Mouse (Mus musculus) forebrain, embryonic 14.5 days (tissue): ENCODE measurements around the gene Nr1h4. TPM values are rescaled to one million over a fixed set of nuclear protein-coding genes. Genes with fewer than 3 reads are reported as not detected.

Experiments used
- ATAC-seq: fragments of 200-750 bp; cut with Nextera tagmentation; 2 replicates; pipeline ENCODE4 v1.8.0; 2017; ENCODE audit warnings: mild to moderate bottlenecking, moderate library complexity
- DNase-seq: peaks from one replicate; pipeline ENCODE4 v3.0.0-alpha.2; 2015; ENCODE audit warnings: low spot score
- H3K27ac ChIP-seq: fragments of 300-500 bp; sonication (generic); 2 replicates; pipeline ENCODE4 v1.5.1; 2014; ENCODE audit warnings: low read depth, mild to moderate bottlenecking, control low read depth, low read length, moderate library complexity
- H3K27me3 ChIP-seq: fragments of 300-500 bp; sonication (generic); replicated peaks from 2 replicates; pipeline ENCODE4 v1.6.1; 2014; ENCODE audit warnings: low read length, control low read depth, mixed read lengths; ENCODE audit not compliant: control insufficient read depth, insufficient read depth
- H3K36me3 ChIP-seq: fragments of 300-500 bp; sonication (generic); 2 replicates; pipeline ENCODE4 v1.6.1; 2014; ENCODE audit warnings: low read length, control low read depth; ENCODE audit not compliant: control insufficient read depth, insufficient read depth
- H3K4me1 ChIP-seq: fragments of 300-500 bp; sonication (generic); 2 replicates; pipeline ENCODE4 v1.6.1; 2014; ENCODE audit warnings: antibody characterized with exemption, low read length, control low read depth; ENCODE audit not compliant: control insufficient read depth, insufficient read depth
- H3K4me2 ChIP-seq: fragments of 300-500 bp; sonication (generic); 2 replicates; pipeline ENCODE4 v1.6.1; 2014; ENCODE audit warnings: mild to moderate bottlenecking, control low read depth, low read length
- H3K4me3 ChIP-seq: fragments of 300-500 bp; sonication (generic); 2 replicates; pipeline ENCODE4 v1.5.1; 2014; ENCODE audit warnings: low read depth, low read length, control low read depth
- H3K9ac ChIP-seq: fragments of 300-500 bp; sonication (generic); 2 replicates; pipeline ENCODE4 v1.6.1; 2014; ENCODE audit warnings: mild to moderate bottlenecking, low read length, control low read depth, moderate library complexity
- H3K9me3 ChIP-seq: fragments of 300-500 bp; sonication (generic); replicated peaks from 2 replicates; pipeline ENCODE4 v1.6.1; 2016; ENCODE audit warnings: low read length, control low read depth, mixed read lengths; ENCODE audit not compliant: control insufficient read depth
- whole genome bisulfite sequencing: fragments of 180-500 bp; shearing (Covaris S2); extraction: QIAGEN DNeasy Blood & Tissue Kit; methylation state at CpG from one replicate; pipeline ENCODE4 v1.1.7; 2014; 5-methylcytosine and 5-hydroxymethylcytosine counted together
- polyA plus RNA-seq: library from polyadenylated mRNA; unstranded; fragments of >200 nt; fragmentation: Nextera tagmentation; extraction: Ambion mirVana; gene quantifications from 2 replicates; pipeline ENCODE4 v1.2.1, GENCODE M21; 2014

Gene Nr1h4
- polyA plus RNA-seq, 1 experiment from 2014 or later, result 0.14 TPM

DNA sequence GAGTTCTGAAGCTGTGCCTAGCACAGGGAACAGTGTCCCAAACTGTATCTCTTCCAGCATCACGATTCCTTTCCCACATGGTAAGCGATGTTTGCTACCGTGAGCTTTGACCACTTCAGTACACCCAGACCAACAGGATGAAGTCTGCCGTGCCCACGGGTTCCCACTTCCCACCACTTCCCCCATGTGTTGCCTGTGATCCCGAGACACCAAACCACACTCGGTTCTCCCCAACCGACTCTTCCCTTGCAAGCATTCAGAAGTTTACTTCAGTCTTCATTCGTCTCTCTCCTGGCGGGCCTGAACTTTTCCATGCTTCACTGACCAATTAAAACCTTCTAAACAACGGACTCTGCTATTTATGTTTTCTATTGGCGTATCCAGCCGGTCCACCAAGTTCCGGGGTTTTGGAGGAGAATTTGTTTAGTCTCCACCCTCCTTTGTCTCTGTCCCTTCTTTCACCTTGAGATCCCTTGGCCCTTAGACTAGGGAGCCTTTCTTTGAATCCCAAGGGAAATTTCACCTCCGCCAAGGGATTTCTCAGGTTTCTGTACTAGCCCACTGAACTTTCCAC lies 80.2 kb downstream of the Nr1h4 start:
- WGBS, result 77% methylated on average over 15 of the region's 15 CpGs
- no peak for DNase-seq
- no peak overlapping the region for H3K4me2 ChIP-seq

GRCm38 (mm10) chr10:89450411-89450810 lies 83.0 kb downstream of the Nr1h4 start:
- Histone ChIP-seq H3K27me3 (no peaks in the 10 kb centered on the region), H3K27ac (no peak overlapping the region), H3K9me3 (no peaks in the 10 kb centered on the region), H3K9ac (no peak overlapping the region), H3K4me2 (no peak overlapping the region), H3K4me3 (no peak overlapping the region), H3K4me1 (0 out of 2 replicates have a peak, but pooled peaks cover 3% of the 10 kb centered on the region), H3K36me3 (no peaks in the 10 kb centered on the region)
- DNase-seq (peak; percentile 78), ATAC-seq (peak; percentile 72)
- 45% methylated on average over 10 of the region's 10 CpGs for WGBS

More for the DNA sequence above, 80.2 kb downstream of the Nr1h4 start:
- no peak for ATAC-seq
- Histone ChIP-seq H3K36me3 (no peaks in the 10 kb centered on the region), H3K27ac (no peak overlapping the region), H3K27me3 (no peaks in the 10 kb centered on the region), H3K9ac (no peak overlapping the region), H3K4me3 (no peak overlapping the region), H3K9me3 (no peaks in the 10 kb centered on the region), H3K4me1 (0 out of 2 replicates have a peak, but pooled peaks cover 3% of the 10 kb centered on the region)

DNA sequence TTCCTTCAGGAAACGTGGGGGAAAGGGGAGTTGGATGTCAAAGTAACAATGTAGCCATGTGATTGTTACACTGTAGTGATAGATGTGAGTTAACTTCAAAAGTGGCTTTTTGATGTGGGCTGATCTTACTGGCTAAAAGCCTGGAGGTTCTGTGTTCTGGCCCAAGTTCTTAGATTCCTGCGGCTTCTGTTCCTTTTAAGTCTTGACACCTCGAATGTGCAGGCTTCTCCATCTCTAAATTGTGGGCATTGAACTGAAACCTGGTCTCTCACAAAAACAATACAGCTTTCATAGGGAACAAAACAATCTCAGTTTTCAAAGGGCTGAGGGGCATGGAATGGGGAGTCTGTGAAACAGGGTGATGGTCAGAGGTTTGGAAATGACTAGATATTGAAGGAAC lies 89.0 kb downstream of the Nr1h4 start:
- ATAC-seq, result no peak
- Histone ChIP-seq H3K4me1 (peaks cover 3% of the 10 kb centered on the region; the same call in 1 of the 2 replicates), H3K4me3 (peak overlapping the region; percentile 48), H3K27ac (no peak overlapping the region), H3K27me3 (no peaks in the 10 kb centered on the region), H3K4me2 (peak overlapping the region; percentile 79), H3K9ac (peak overlapping the region; percentile 63; the same call in 1 of the 2 replicates), H3K36me3 (no peaks in the 10 kb centered on the region), H3K9me3 (no peaks in the 10 kb centered on the region)
- 39% methylated on average over 3 of the region's 3 CpGs for WGBS
- DNase-seq, result no peak

DNA sequence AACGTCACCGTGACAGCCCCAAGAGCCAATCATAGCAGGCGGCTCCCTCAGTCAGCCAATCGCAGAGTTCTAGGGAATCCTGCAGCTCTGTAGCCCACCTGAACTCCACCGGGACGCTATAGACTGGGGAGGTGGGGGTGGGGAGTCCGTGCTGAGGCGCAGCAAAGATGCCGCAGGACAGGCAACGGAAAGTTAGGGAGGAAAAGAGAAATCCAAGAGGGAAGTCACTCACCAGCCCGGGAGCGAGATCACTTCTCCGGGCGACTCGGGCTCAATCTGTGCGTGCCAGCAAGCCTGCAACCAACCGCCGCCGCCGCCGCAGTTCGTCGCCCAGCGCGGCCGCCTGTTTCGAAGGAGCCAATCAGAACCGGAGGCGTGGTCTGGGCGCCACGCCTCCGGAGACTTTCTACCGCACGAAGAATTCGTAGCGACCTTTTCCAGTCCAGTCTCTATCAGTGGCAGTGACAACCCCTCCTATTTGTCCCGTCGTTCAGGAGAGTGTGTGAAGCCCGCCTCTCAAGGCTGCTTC lies 89.7 kb downstream of the Nr1h4 start, which contains the start of gene Gas2l3:
Gas2l3 (minus strand) TSS at position 345 of the 529 bp plus-strand sequence.
- peak within 1 kb of the TSS; percentile 63 for H3K9ac ChIP-seq
- H3K36me3 ChIP-seq, result no peaks in the 10 kb centered on the region
- ATAC-seq, result peak; percentile 97
- no peaks in the 10 kb centered on the region for H3K9me3 ChIP-seq
- H3K4me2 ChIP-seq, result peak within 1 kb of the TSS; percentile 79
- 0% methylated on average over 39 of the region's 39 CpGs for WGBS
- H3K27ac ChIP-seq, result no peak within 1 kb of the TSS
- peaks cover 3% of the 10 kb centered on the region; the same call in 1 of the 2 replicates for H3K4me1 ChIP-seq
- no peaks in the 10 kb centered on the region for H3K27me3 ChIP-seq
- DNase-seq, result peak; percentile 94
- peak within 1 kb of the TSS; percentile 48 for H3K4me3 ChIP-seq

GRCm38 (mm10) chr10:89443115-89443622 lies 90.2 kb downstream of the Nr1h4 start:
- ATAC-seq (peak; percentile 21), DNase-seq (peak; percentile 12)
- 0% methylated on average over 17 of the region's 17 CpGs for WGBS
- H3K36me3 ChIP-seq, result no peaks in the 10 kb centered on the region
- H3K27ac ChIP-seq, result no peak overlapping the region
- H3K4me2 ChIP-seq, result peak overlapping the region; percentile 79
- peak overlapping the region; percentile 63 for H3K9ac ChIP-seq
- peaks cover 3% of the 10 kb centered on the region for H3K4me1 ChIP-seq
- H3K4me3 ChIP-seq, result peak overlapping the region; percentile 48
- no peaks in the 10 kb centered on the region for H3K27me3 ChIP-seq
- H3K9me3 ChIP-seq, result no peaks in the 10 kb centered on the region

- no peak for ATAC-seq
- Histone ChIP-seq H3K9me3 (no peaks in the 10 kb centered on the region), H3K27me3 (no peaks in the 10 kb centered on the region), H3K4me3 (peak overlapping the region; percentile 48), H3K27ac (no peak overlapping the region), H3K36me3 (no peaks in the 10 kb centered on the region), H3K4me1 (peaks cover 7% of the 10 kb centered on the region), H3K9ac (peak overlapping the region; percentile 63), H3K4me2 (peak overlapping the region; percentile 79)
- WGBS, result 21% methylated on average over 4 of the region's 4 CpGs
- no peak for DNase-seq
These were observed 90.7 kb downstream of the Nr1h4 start for GRCm38 (mm10) chr10:89442640-89443039.

- DNase-seq, result no peak
- Histone ChIP-seq H3K9me3 (no peaks in the 10 kb centered on the region), H3K4me2 (no peak overlapping the region), H3K4me3 (no peak overlapping the region), H3K27me3 (no peaks in the 10 kb centered on the region), H3K9ac (no peak overlapping the region), H3K27ac (no peak overlapping the region), H3K4me1 (peaks cover 9% of the 10 kb centered on the region), H3K36me3 (no peaks in the 10 kb centered on the region)
- no peak for ATAC-seq
- 94% methylated on average over 3 of the region's 3 CpGs for WGBS
These were observed 91.4 kb downstream of the Nr1h4 start for GRCm38 (mm10) chr10:89441961-89442360.

- H3K4me1 ChIP-seq, result peaks cover 22% of the 10 kb centered on the region
- no peak overlapping the region for H3K4me2 ChIP-seq
- H3K4me3 ChIP-seq, result no peak overlapping the region
- no peaks in the 10 kb centered on the region for H3K27me3 ChIP-seq
- no peaks in the 10 kb centered on the region for H3K36me3 ChIP-seq
- H3K9ac ChIP-seq, result no peak overlapping the region
- no peak for ATAC-seq
- no peak for DNase-seq
- no peak overlapping the region for H3K27ac ChIP-seq
- 97% methylated on average over 7 of the region's 7 CpGs for WGBS
- H3K9me3 ChIP-seq, result no peaks in the 10 kb centered on the region
These were observed 94.0 kb downstream of the Nr1h4 start for GRCm38 (mm10) chr10:89439380-89439779.

- Histone ChIP-seq H3K27ac (peak overlapping the region; percentile 59; the same call in 1 of the 2 replicates), H3K9ac (no peak overlapping the region), H3K4me1 (peaks cover 28% of the 10 kb centered on the region), H3K27me3 (peaks cover 3% of the 10 kb centered on the region; the same call in 1 of the 2 replicates), H3K36me3 (no peaks in the 10 kb centered on the region), H3K9me3 (no peaks in the 10 kb centered on the region), H3K4me3 (no peak overlapping the region), H3K4me2 (no peak overlapping the region)
- WGBS, result 58% methylated on average over 12 of the region's 12 CpGs
- ATAC-seq (no peak), DNase-seq (peak; percentile 22)
These were observed 95.4 kb downstream of the Nr1h4 start for GRCm38 (mm10) chr10:89437996-89438395.
